Mouse (Mus musculus) lung, postnatal 0 days (tissue): Measurements from ENCODE around the gene Rps18.

Source experiments
- CTCF ChIP-seq: IDR thresholded peaks from 2 replicates; pipeline ENCODE4 v1.5.1; 2016; ENCODE audit warnings: antibody characterized with exemption, mild to moderate bottlenecking
- EP300 ChIP-seq: IDR thresholded peaks from 2 replicates; pipeline ENCODE4 v1.6.1; 2016; ENCODE audit warnings: antibody characterized with exemption, mild to moderate bottlenecking, control low read depth

GRCm38 (mm10) chr17:33915671-33916250 is 40.0 kb downstream of the Rps18 start, which contains the start of the genes Tapbp and Zbtb22:
- peak; percentile 75 for TF ChIP-seq EP300
- TF ChIP-seq CTCF = no peak
